Mouse (Mus musculus) c-Kit-positive CD71-positive TER-119-negative erythroid progenitor cells, embryonic 14.5 days (primary cell): ENCODE results near the gene 1700016K19Rik.

ENCODE experiments used
- DNase-seq: peaks from one replicate; pipeline ENCODE4 v3.0.0-alpha.2; 2013; ENCODE audit warnings: low read depth

1700016K19Rik gene

GRCm38 (mm10) chr11:75999440-76000155, at the start of gene 1700016K19Rik:
TSS of gene 1700016K19Rik (plus strand) at chr11:75999912.
- peak; percentile 20 for DNase-seq

- no peak for DNase-seq
Measured at GRCm38 (mm10) chr11:75950459-75950858, 49.3 kb upstream of the 1700016K19Rik start.

GRCm38 (mm10) chr11:75951895-75952294, 47.8 kb upstream of the 1700016K19Rik start:
- no peak for DNase-seq

GRCm38 (mm10) chr11:75954896-75955295, 44.8 kb upstream of the 1700016K19Rik start:
- DNase-seq: no peak

- no peak for DNase-seq
Measured at GRCm38 (mm10) chr11:75956651-75957050, 43.1 kb upstream of the 1700016K19Rik start.

DNA sequence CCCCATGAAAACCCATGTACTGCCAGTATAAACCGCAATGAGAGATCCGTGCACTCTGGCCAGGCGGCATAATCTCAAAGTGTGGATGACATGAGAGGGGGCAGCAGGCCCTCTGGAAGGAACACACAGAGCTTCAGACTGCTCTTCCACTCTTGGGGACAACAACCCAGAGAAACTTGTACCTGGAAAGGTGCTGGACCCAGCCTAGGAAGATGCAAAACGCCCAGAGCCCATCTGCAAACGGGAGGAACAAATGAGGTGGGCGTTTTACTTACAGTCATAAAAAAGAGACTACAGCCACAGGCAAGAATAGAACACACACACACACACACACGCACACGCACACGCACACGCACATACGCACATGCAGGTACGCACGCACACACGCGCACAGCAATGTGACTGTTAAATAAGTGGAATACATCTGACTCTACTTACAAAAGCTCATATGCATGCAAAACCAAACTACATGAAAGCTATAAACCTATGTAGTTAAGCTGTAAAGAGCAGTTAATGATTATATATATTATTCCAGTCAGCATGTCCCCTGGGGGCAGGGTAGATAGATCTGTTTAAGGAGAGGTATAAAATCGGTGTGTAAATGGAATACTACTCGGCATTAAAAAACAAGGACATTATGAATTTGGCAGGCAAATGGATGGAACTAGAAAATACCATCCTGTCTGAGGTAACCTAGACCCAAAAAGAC, 42.4 kb upstream of the 1700016K19Rik start:
- no peak for DNase-seq

DNA sequence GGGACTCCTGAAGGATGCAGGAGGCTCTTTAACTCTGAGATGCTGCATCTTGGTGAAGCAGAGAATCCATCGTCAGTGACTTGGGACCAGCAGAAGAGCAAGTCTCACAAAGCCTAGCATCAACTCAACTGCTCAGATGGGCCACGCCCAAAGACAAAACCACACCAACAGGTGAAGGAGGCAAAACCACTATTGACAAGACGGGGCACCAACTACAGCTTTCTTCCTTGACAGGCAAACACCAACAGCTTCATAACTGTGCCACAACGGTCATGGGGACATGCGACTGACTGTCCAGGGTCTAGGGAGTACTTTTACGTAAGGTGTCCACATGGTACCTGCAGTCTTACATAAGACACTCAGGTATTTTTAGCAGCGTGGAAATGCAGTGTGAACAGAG, 37.9 kb upstream of the 1700016K19Rik start:
- DNase-seq: no peak

DNA sequence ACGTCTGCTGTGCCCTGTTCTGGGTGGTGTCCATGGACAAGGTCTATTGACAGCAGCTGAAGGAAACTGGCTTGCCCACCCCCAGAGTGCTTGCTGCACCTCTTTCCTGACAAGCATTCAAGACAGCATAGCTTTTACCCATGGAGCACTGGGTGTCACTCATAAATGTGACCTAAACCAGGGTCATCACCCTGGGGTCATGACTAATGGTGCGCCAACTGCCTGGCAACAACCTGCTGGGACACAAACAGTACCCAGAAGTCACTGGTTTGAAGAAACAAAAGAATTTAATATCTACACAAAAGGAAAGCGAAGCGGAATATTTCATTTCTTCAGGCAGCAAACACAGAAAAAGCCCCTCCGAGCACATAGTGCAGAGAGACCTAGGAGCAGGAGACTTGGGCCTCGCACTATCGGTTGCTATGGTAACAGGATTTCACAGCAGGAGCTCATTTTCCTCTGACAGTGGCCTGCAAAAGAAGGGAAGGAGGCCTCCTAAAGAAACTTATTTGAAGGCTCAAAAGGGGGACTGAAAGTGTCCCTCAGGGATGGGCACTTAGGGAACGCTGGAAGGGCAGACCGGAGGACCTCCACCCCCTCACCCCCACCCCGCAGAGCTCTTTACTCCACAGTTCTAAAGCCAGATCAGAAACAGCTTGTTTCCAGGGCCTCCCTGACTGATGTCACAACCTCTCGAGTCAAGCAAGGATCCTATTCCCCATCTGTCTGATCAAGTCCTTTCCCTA, 35.8 kb upstream of the 1700016K19Rik start:
- DNase-seq: no peak

GRCm38 (mm10) chr11:75964476-75964730, 35.3 kb upstream of the 1700016K19Rik start:
- no peak for DNase-seq

GRCm38 (mm10) chr11:75965674-75966400, 33.9 kb upstream of the 1700016K19Rik start:
- DNase-seq: no peak

GRCm38 (mm10) chr11:75966401-75967372, 33.0 kb upstream of the 1700016K19Rik start:
- no peak for DNase-seq

GRCm38 (mm10) chr11:75968761-75969160, 31.0 kb upstream of the 1700016K19Rik start:
- DNase-seq: no peak

GRCm38 (mm10) chr11:75970629-75971028, 29.1 kb upstream of the 1700016K19Rik start:
- DNase-seq: no peak

- no peak for DNase-seq
Measured at GRCm38 (mm10) chr11:75972188-75972587, 27.5 kb upstream of the 1700016K19Rik start.

- no peak for DNase-seq
Measured at GRCm38 (mm10) chr11:75972916-75973567, 26.7 kb upstream of the 1700016K19Rik start.

- DNase-seq: no peak
Measured at GRCm38 (mm10) chr11:75973988-75974387, 25.7 kb upstream of the 1700016K19Rik start.

DNA sequence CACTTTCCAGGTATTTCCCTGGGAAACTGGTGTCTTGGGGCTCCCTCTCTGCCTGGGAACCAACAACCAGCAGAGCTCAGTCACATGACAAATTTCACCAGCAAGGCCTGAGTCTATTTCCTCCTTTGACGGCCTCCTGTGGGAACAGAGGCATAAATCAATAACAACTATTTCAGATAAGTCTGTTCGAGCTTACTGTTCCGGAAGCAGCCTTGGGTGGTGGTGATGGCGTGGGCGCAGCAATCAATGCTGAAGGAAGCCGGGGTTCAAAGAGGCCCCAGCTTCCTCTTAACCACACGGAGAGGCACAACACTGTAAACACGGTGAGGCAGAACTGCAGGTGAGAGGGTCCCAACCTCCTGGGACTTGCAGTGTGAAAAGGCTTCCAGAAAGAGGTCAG, 23.0 kb upstream of the 1700016K19Rik start:
- no peak for DNase-seq

GRCm38 (mm10) chr11:75978051-75978450, 21.7 kb upstream of the 1700016K19Rik start:
- no peak for DNase-seq

DNA sequence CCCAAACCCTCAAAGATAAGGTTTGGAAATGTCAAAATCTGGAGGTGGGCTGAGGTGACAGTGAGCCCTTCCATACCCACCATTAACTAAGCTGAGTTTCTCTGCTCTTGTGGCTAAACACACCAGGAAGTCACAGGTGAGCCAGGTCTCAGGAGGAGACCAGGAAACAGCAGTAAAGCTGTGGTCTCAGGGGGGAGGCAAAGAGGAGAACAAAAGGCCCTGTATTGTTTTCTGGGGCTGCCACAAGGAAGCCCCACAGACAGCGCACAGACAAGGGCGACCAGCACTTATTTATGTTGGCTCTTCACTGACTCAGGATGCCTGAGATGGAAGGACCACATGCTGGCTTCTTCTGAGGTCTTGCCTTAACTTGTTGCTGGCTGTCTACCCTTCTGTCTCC, 19.3 kb upstream of the 1700016K19Rik start:
- no peak for DNase-seq

GRCm38 (mm10) chr11:75983194-75983593, 16.5 kb upstream of the 1700016K19Rik start:
- no peak for DNase-seq

- no peak for DNase-seq
Measured at GRCm38 (mm10) chr11:75984581-75984980, 15.1 kb upstream of the 1700016K19Rik start.
